8 mouse cellular contexts compared by ENCODE assay signal in genomic region chr8:110716075-110716474, GRCm38 (mm10). TPM values are rescaled to one million over a fixed set of nuclear protein-coding genes. Genes with fewer than 3 reads are reported as not detected.
A peak's percentile ranks its signal among the peaks of the same experiment; 100 is the strongest.
DNase-seq lines count a peak whose midpoint lies in the region; ATAC-seq lines count a peak whose summit lies in the region.

No protein-coding gene starts in this region.

- H3K36me3 ChIP-seq in limb, embryonic 12.5 days, result peaks cover 34% of the 10 kb centered on the region

- no peak overlapping the region for H3K9ac ChIP-seq in limb, embryonic 12.5 days (replicated peaks)

- H3K27ac ChIP-seq in limb, embryonic 12.5 days, result peak overlapping the region; percentile 77

- WGBS in limb, embryonic 12.5 days, result 85% methylated on average over 4 of the region's 4 CpGs

- intact Hi-C loops in gastrocnemius, postnatal 14 days (cut with DNase I; ENCODE audit: low total_unique reads), result no loop called here

- H3K27me3 ChIP-seq in limb, embryonic 12.5 days, result no peaks in the 10 kb centered on the region

- H3K4me3 ChIP-seq in limb, embryonic 12.5 days (replicated peaks), result no peak overlapping the region

- H3K9me3 ChIP-seq in limb, embryonic 12.5 days, result no peaks in the 10 kb centered on the region

- peaks cover 55% of the 10 kb centered on the region for H3K4me1 ChIP-seq in limb, embryonic 12.5 days (replicated peaks)

- DNase-seq in gastrocnemius, postnatal 14 days, result peak; percentile 53
- DNase-seq in gastrocnemius, postnatal 10 days, result no peak
- DNase-seq in cerebellum, adult 18-20 months, result peak; percentile 71 to 79
- peak; percentile 99 for DNase-seq in heart, adult 11 months
- peak; percentile 33 for DNase-seq in kidney, adult 18-20 months
- peak; percentile 69 for DNase-seq in right cerebral cortex, postnatal 25 days

- ATAC-seq in limb, embryonic 12.5 days (ENCODE audit: insufficient number of reproducible peaks, insufficient read depth, low FRiP score, low TSS enrichment, low read depth), result no peak
- ATAC-seq in erythroblast, adult 5-6 weeks (replicated peaks; ENCODE audit: low FRiP score, poor library complexity, severe bottlenecking), result no peak

- no peak overlapping the region for H3K4me2 ChIP-seq in limb, embryonic 12.5 days

RNA-seq across cellular contexts. Expression of gene Mtss1l, which starts 5.2 kb away (rescaled TPM):
- total RNA-seq in gastrocnemius, postnatal 14 days (2021), result 10 to 100 TPM; 44.3 to 47.6 TPM
- total RNA-seq in gastrocnemius, postnatal 10 days (2021), result 10 to 100 TPM; 58.6 to 71.8 TPM
- 11.8 and 19.2 TPM in 2 replicates for polyA plus RNA-seq in limb, embryonic 12.5 days (2016; fragmentation: Nextera tagmentation; extraction: Ambion mirVana)
- not detected in 2 replicates for total RNA-seq in erythroblast, adult 5-6 weeks (2015; ENCODE audit: low replicate concordance)
- 0.26 TPM in 1 of 2 replicates, not detected in the other for total RNA-seq in erythroblast, adult 5-6 weeks (2017; ENCODE audit: low replicate concordance)

Comparison
In these comparisons a context has a peak if more than half of its experiments do, and no peak if none do; other contexts are left out.
1. RNA of gene Mtss1l, which starts 5.2 kb away (total RNA-seq): 58.6 to 71.8 TPM in gastrocnemius, postnatal 10 days and 44.3 to 47.6 TPM in gastrocnemius, postnatal 14 days; 0.26 TPM in erythroblast, adult 5-6 weeks; every median in the first group is over 10 times any median in the second.